9 mouse cellular contexts compared by ENCODE assay signal in genomic region chr2:11567781-11568362, GRCm38 (mm10). TPM values are rescaled to one million over a fixed set of nuclear protein-coding genes. Genes with fewer than 3 reads are reported as not detected.
DNase-seq lines count a peak whose midpoint lies in the region; ATAC-seq and TF ChIP-seq lines count a peak whose summit lies in the region.
"Had no signal": no experiment of that assay in that cellular context is flagged by ENCODE, and none has a peak within 500 bp of the region (broad histone marks: within the 10 kb centered on the region; RNA-seq: fewer than 3 reads in every experiment).

No protein-coding gene starts in this region.

- TF ChIP-seq CTCF in kidney, adult 2 months (conservative IDR thresholded peaks at IDR 0.05; ENCODE audit: insufficient read depth, insufficient read length, low read depth, low read length): peak; percentile 53
- peak; percentile 58 for TF ChIP-seq CTCF in Patski (IDR thresholded peaks at IDR 0.05)
- TF ChIP-seq CTCF in spleen, adult 2 months (IDR thresholded peaks at IDR 0.05; ENCODE audit: extremely low read depth, insufficient read depth, insufficient read length, insufficient replicate concordance): peak; percentile 59; the same call in 1 of the 2 replicates

- in situ Hi-C loops in Patski (cut with MboI; ENCODE audit: low pct_unique_long_range_greater_than_20kb): no loop called here

- no peak overlapping the region for H3K4me3 ChIP-seq in kidney, adult 2 months (ENCODE audit: insufficient read depth, low read depth, low read length)
- no peak overlapping the region for H3K4me3 ChIP-seq in spleen, adult 2 months (ENCODE audit: extremely low read depth, insufficient read depth, insufficient read length)
- H3K4me3 ChIP-seq: embryonic facial prominence, embryonic 15.5 days; limb, embryonic 12.5 days had no signal

- H3K36me3 ChIP-seq in kidney, adult 2 months (ENCODE audit: control insufficient read depth, insufficient read depth, low read length): no peaks in the 10 kb centered on the region
- no peaks in the 10 kb centered on the region for H3K36me3 ChIP-seq in spleen, adult 2 months (ENCODE audit: control insufficient read depth, insufficient read depth, low read length)
- H3K36me3 ChIP-seq: embryonic facial prominence, embryonic 15.5 days; limb, embryonic 12.5 days had no signal

- DNase-seq in kidney, adult 2 months: peak; percentile 60
- DNase-seq in kidney, adult 11 months: no peak
- DNase-seq in Patski (ENCODE audit: low read depth, low spot score) (no peak), MN1 (ENCODE audit: low spot score) (no peak)
- peak; percentile 56 to 79 for DNase-seq in kidney, postnatal 25 days
- peak in 1 of 2 experiments; percentile 72 for DNase-seq in spleen, adult 2 months (ENCODE audit: low read depth in 1 of 2, low spot score in 2 of 2)

- ATAC-seq in CD4-positive, CD25-positive, alpha-beta regulatory T cell, adult 4 months: peak; percentile 62
- no peak for ATAC-seq in Patski

- no peaks in the 10 kb centered on the region for H3K27me3 ChIP-seq in kidney, adult 2 months (replicated peaks; ENCODE audit: control insufficient read depth, insufficient read depth, low read length)
- peaks cover 6% of the 10 kb centered on the region for H3K27me3 ChIP-seq in Patski
- H3K27me3 ChIP-seq in spleen, adult 2 months (ENCODE audit: control insufficient read depth, insufficient read depth, low read length): no peaks in the 10 kb centered on the region
- H3K27me3 ChIP-seq: embryonic facial prominence, embryonic 15.5 days; limb, embryonic 12.5 days had no signal

- no peak for TF ChIP-seq POLR2A in kidney, adult 2 months (IDR thresholded peaks at IDR 0.05; ENCODE audit: low read depth, low read length)
- TF ChIP-seq POLR2A in spleen, adult 2 months (IDR thresholded peaks at IDR 0.05; ENCODE audit: low read depth, low read length): no peak

- CTCF ChIA-PET in Patski (lab: Charles Lee): interaction anchor here (0.9 to 1.6 kb wide), 4 partner anchors 10 to 14 kb away, joined by 3 to 5 read pairs (median 4); partner anchors contain the start of gene Pfkfb3

- WGBS in kidney, adult 2 months: 61% methylated on average over 4 of the region's 4 CpGs
- 52% methylated on average over 4 of the region's 4 CpGs for whole genome bisulfite sequencing in spleen, adult 2 months

- POLR2A ChIA-PET in Patski (lab: Charles Lee): no interaction called here

- H3K4me1 ChIP-seq in kidney, adult 2 months (ENCODE audit: control insufficient read depth, insufficient read depth, low read length): no peaks in the 10 kb centered on the region
- no peaks in the 10 kb centered on the region for H3K4me1 ChIP-seq in spleen, adult 2 months (ENCODE audit: control insufficient read depth, insufficient read depth, insufficient read length)
- H3K4me1 ChIP-seq: embryonic facial prominence, embryonic 15.5 days; limb, embryonic 12.5 days had no signal

- H3K27ac ChIP-seq in kidney, adult 2 months (ENCODE audit: insufficient read depth, low read depth, low read length): no peak overlapping the region
- H3K27ac ChIP-seq in spleen, adult 2 months (ENCODE audit: insufficient read depth, low read length): no peak overlapping the region
- H3K27ac ChIP-seq: embryonic facial prominence, embryonic 15.5 days; limb, embryonic 12.5 days had no signal

RNA-seq across cellular contexts. Expression of gene Pfkfb3, which starts 14.0 kb away (rescaled TPM):
- 18.3 and 22.2 TPM in 2 replicates for polyA plus RNA-seq in kidney, adult 2 months (2012; rRNA removed)
- 10 to 100 TPM; 17.6 to 22.7 TPM for polyA plus RNA-seq in CD4-positive, CD25-positive, alpha-beta regulatory T cell, adult 4 months (2017; shearing (Covaris generic))
- 21.2 TPM for polyA plus RNA-seq in Patski (2021)
- 20.6 and 22.0 TPM in 2 replicates for polyA plus RNA-seq in spleen, adult 2 months (2012; rRNA removed)

RNA-seq across cellular contexts. Expression of gene Rbm17, which starts 36.1 kb away (rescaled TPM):
- polyA plus RNA-seq in kidney, adult 2 months (2012; rRNA removed): 41.3 and 48.7 TPM in 2 replicates
- polyA plus RNA-seq in CD4-positive, CD25-positive, alpha-beta regulatory T cell, adult 4 months (2017; shearing (Covaris generic)): 10 to 100 TPM; 34.7 TPM
- polyA plus RNA-seq in Patski (2021): 141 TPM
- polyA plus RNA-seq in spleen, adult 2 months (2012; rRNA removed): 37.7 and 38.9 TPM in 2 replicates

RNA-seq across cellular contexts. Expression of gene Gm17490, which starts 58.2 kb away (rescaled TPM):
- polyA plus RNA-seq in kidney, adult 2 months (2012; rRNA removed): not detected in 2 replicates
- polyA plus RNA-seq in CD4-positive, CD25-positive, alpha-beta regulatory T cell, adult 4 months (2017; shearing (Covaris generic)): not detected
- polyA plus RNA-seq in Patski (2021): not detected
- not detected in 2 replicates for polyA plus RNA-seq in spleen, adult 2 months (2012; rRNA removed)
- polyA plus RNA-seq: embryonic facial prominence, embryonic 15.5 days; limb, embryonic 12.5 days had no signal

Comparison
In these comparisons a context has a peak if more than half of its experiments do, and no peak if none do; other contexts are left out.
1. DNase-seq: peak in kidney, adult 2 months (single experiment) and kidney, postnatal 25 days (2 of 2); none in kidney, adult 11 months (single experiment), Patski (single experiment) and MN1 (single experiment).
2. Peak in every context shown above with its lines, with median percentiles within 50 percentile points of each other: CTCF ChIP-seq.